Mouse (Mus musculus) E14TG2a.4 (cell line): ENCODE data around the gene Ttll5.

Experiments
- CTCF ChIP-seq: conservative IDR thresholded peaks from 2 replicates; pipeline ENCODE4 v1.5.1; 2014; ENCODE audit warnings: low read length
- NANOG ChIP-seq: IDR thresholded peaks from 2 replicates; pipeline ENCODE4 v1.6.1; 2014; ENCODE audit warnings: borderline replicate concordance, low read length, mixed read lengths
- POU5F1 ChIP-seq: IDR thresholded peaks from 2 replicates; pipeline ENCODE4 v1.6.1; 2014; ENCODE audit warnings: low read length, borderline replicate concordance

- no peak for TF ChIP-seq CTCF
- TF ChIP-seq POU5F1, result no peak
- TF ChIP-seq NANOG, result no peak
These were observed 214.6 kb downstream of the Ttll5 start for GRCm38 (mm10) chr12:86039078-86039477.
